Mouse (Mus musculus) G1E (cell line): Measurements from ENCODE around the gene Tlcd2.

Source experiments
- POLR2AphosphoS5 ChIP-seq: IDR thresholded peaks from 2 replicates; pipeline ENCODE4 v1.6.1; 2012; ENCODE audit warnings: low read depth, low read length, inconsistent platforms; ENCODE audit not compliant: insufficient replicate concordance
- TAL1 ChIP-seq: conservative IDR thresholded peaks from 2 replicates; pipeline ENCODE4 v1.6.1; 2012; ENCODE audit warnings: low read depth, low read length, inconsistent platforms, mixed read lengths

GRCm38 (mm10) chr11:75439951-75440350 is 21.6 kb upstream of the Tlcd2 start:
- TF ChIP-seq POLR2AphosphoS5 (no peak), TAL1 (no peak)
